8 mouse cellular contexts compared by ENCODE assay signal in genomic region chr4:128654505-128655381, GRCm38 (mm10). TPM values are rescaled to one million over a fixed set of nuclear protein-coding genes. Genes with fewer than 3 reads are reported as not detected.
DNase-seq lines count a peak whose midpoint lies in the region; ATAC-seq and TF ChIP-seq lines count a peak whose summit lies in the region.

TSS of gene Phc2 (plus strand) at chr4:128654702.

- no peak for TF ChIP-seq EP300 in stomach, postnatal 0 days (optimal IDR thresholded peaks at IDR 0.05)

- peak within 1 kb of the TSS; percentile 83 for H3K27ac ChIP-seq in forebrain, embryonic 15.5 days (replicated peaks)
- no peak within 1 kb of the TSS for H3K27ac ChIP-seq in liver, embryonic 16.5 days (ENCODE audit: low read length)
- H3K27ac ChIP-seq in neural tube, embryonic 12.5 days = peak within 1 kb of the TSS; percentile 76
- H3K27ac ChIP-seq in stomach, postnatal 0 days (replicated peaks) = peak within 1 kb of the TSS; percentile 63

- peak; percentile 98 for ATAC-seq in forebrain, embryonic 15.5 days (replicated peaks)
- ATAC-seq in liver, embryonic 16.5 days (ENCODE audit: low read depth) = peak; percentile 99
- peak; percentile 94 for ATAC-seq in neural tube, embryonic 12.5 days (ENCODE audit: low FRiP score, low read depth)
- peak; percentile 99 for ATAC-seq in stomach, postnatal 0 days (ENCODE audit: low FRiP score, low TSS enrichment)

- H3K36me3 ChIP-seq in forebrain, embryonic 15.5 days = no peaks in the 10 kb centered on the region
- H3K36me3 ChIP-seq in liver, embryonic 16.5 days (ENCODE audit: control insufficient read depth, insufficient read depth) = no peaks in the 10 kb centered on the region
- no peaks in the 10 kb centered on the region for H3K36me3 ChIP-seq in neural tube, embryonic 12.5 days
- no peaks in the 10 kb centered on the region for H3K36me3 ChIP-seq in stomach, postnatal 0 days (ENCODE audit: control insufficient read depth, insufficient read depth, low read length)

- H3K9ac ChIP-seq in forebrain, embryonic 15.5 days (replicated peaks) = peak within 1 kb of the TSS; percentile 68
- H3K9ac ChIP-seq in liver, embryonic 16.5 days (ENCODE audit: low read depth, low read length) = peak within 1 kb of the TSS; percentile 59
- H3K9ac ChIP-seq in neural tube, embryonic 12.5 days = peak within 1 kb of the TSS; percentile 78
- H3K9ac ChIP-seq in stomach, postnatal 0 days (ENCODE audit: low read length) = peak within 1 kb of the TSS; percentile 71

- peak; percentile 73 for TF ChIP-seq CTCF in stomach, postnatal 0 days (IDR thresholded peaks at IDR 0.05; ENCODE audit: low read depth)

- intact Hi-C loops in heart, postnatal 14 days (cut with DNase I) = no loop called here

- H3K27me3 ChIP-seq in forebrain, embryonic 15.5 days = no peaks in the 10 kb centered on the region
- H3K27me3 ChIP-seq in liver, embryonic 16.5 days (ENCODE audit: control insufficient read depth, insufficient read depth, low read depth, low read length) = peaks cover 3% of the 10 kb centered on the region; the same call in 1 of the 2 replicates
- peaks cover 7% of the 10 kb centered on the region for H3K27me3 ChIP-seq in neural tube, embryonic 12.5 days (replicated peaks)
- no peaks in the 10 kb centered on the region for H3K27me3 ChIP-seq in stomach, postnatal 0 days (ENCODE audit: control insufficient read depth, insufficient read depth, low read length)

- H3K4me2 ChIP-seq in forebrain, embryonic 15.5 days (replicated peaks) = peak within 1 kb of the TSS; percentile 86
- peak within 1 kb of the TSS; percentile 84 for H3K4me2 ChIP-seq in liver, embryonic 16.5 days (ENCODE audit: low read depth, low read length)
- H3K4me2 ChIP-seq in neural tube, embryonic 12.5 days (replicated peaks) = peak within 1 kb of the TSS; percentile 91
- H3K4me2 ChIP-seq in stomach, postnatal 0 days (replicated peaks; ENCODE audit: low read depth) = peak within 1 kb of the TSS; percentile 99

- DNase-seq in ES-CJ7 (ENCODE audit: low read depth, low spot score) = peak; percentile 96
- DNase-seq in cerebellum, adult 18-20 months = peak; percentile 95 to 98
- peak; percentile 87 to 90 for DNase-seq in heart, postnatal 14 days
- DNase-seq in large intestine, adult 2 months (ENCODE audit: low read depth, low spot score) = peak; percentile 82
- DNase-seq in stomach, postnatal 0 days (ENCODE audit: low spot score) = peak; percentile 97

- no peaks in the 10 kb centered on the region for H3K9me3 ChIP-seq in forebrain, embryonic 15.5 days
- H3K9me3 ChIP-seq in liver, embryonic 16.5 days (replicated peaks; ENCODE audit: control insufficient read depth, low read length) = no peaks in the 10 kb centered on the region
- H3K9me3 ChIP-seq in neural tube, embryonic 12.5 days = no peaks in the 10 kb centered on the region
- H3K9me3 ChIP-seq in stomach, postnatal 0 days (ENCODE audit: control insufficient read depth, low read length) = no peaks in the 10 kb centered on the region

- H3K4me1 ChIP-seq in forebrain, embryonic 15.5 days = peaks cover 15% of the 10 kb centered on the region
- H3K4me1 ChIP-seq in liver, embryonic 16.5 days (ENCODE audit: control insufficient read depth, low read depth, low read length) = no peaks in the 10 kb centered on the region; the same call in 1 of the 2 replicates
- peaks cover 35% of the 10 kb centered on the region for H3K4me1 ChIP-seq in neural tube, embryonic 12.5 days
- peaks cover 3% of the 10 kb centered on the region; the same call in 1 of the 2 replicates for H3K4me1 ChIP-seq in stomach, postnatal 0 days (replicated peaks; ENCODE audit: control insufficient read depth, insufficient read depth)

- WGBS in forebrain, embryonic 15.5 days = under 1% methylated on average over 85 of the region's 85 CpGs
- under 1% methylated on average over 84 of the region's 85 CpGs for WGBS in large intestine, adult 2 months
- under 1% methylated on average over 66 of the region's 85 CpGs for WGBS in liver, embryonic 16.5 days (ENCODE audit: insufficient replicate concordance)
- under 1% methylated on average over 84 of the region's 85 CpGs for WGBS in neural tube, embryonic 12.5 days
- 1% methylated on average over 79 of the region's 85 CpGs for WGBS in stomach, postnatal 0 days

- peak within 1 kb of the TSS; percentile 75 for H3K4me3 ChIP-seq in forebrain, embryonic 15.5 days
- H3K4me3 ChIP-seq in liver, embryonic 16.5 days (ENCODE audit: low read depth, low read length) = peak within 1 kb of the TSS; percentile 63
- peak within 1 kb of the TSS; percentile 72 for H3K4me3 ChIP-seq in neural tube, embryonic 12.5 days
- peak within 1 kb of the TSS; percentile 69 for H3K4me3 ChIP-seq in stomach, postnatal 0 days (ENCODE audit: low read depth, low read length)

RNA-seq across cellular contexts. Expression of gene Phc2, which starts in this region (rescaled TPM):
- polyA plus RNA-seq in forebrain, embryonic 15.5 days (2015; fragmentation: Nextera tagmentation; extraction: Ambion mirVana) = 88.3 and 102 TPM in 2 replicates
- total RNA-seq in heart, postnatal 14 days (2021) = 10 to 100 TPM; 51.0 to 55.5 TPM
- 76.7 and 79.9 TPM in 2 replicates for polyA plus RNA-seq in large intestine, adult 2 months (2012; rRNA removed)
- polyA plus RNA-seq in liver, embryonic 16.5 days (2015; fragmentation: Nextera tagmentation; extraction: Ambion mirVana) = 3.5 and 4.2 TPM in 2 replicates
- 163 and 167 TPM in 2 replicates for polyA plus RNA-seq in neural tube, embryonic 12.5 days (2016; fragmentation: Nextera tagmentation; extraction: Ambion mirVana)
- polyA plus RNA-seq in stomach, postnatal 0 days (2015; fragmentation: Nextera tagmentation; extraction: Ambion mirVana) = 27.1 and 31.1 TPM in 2 replicates
